Mouse (Mus musculus): ENCODE measurements around the gene Angel2. TPM values are rescaled to one million over a fixed set of nuclear protein-coding genes. Genes with fewer than 3 reads are reported as not detected.

Angel2 gene
- polyA plus RNA-seq, 1 experiment from 2014 or later, result 64.4 TPM

- no peaks in the 10 kb centered on the region for H3K9me3 ChIP-seq (replicated peaks)
- peak; percentile 64; the same call in 1 of the 2 replicates for ATAC-seq (ENCODE audit: low FRiP score)
- H3K4me2 ChIP-seq (replicated peaks), result no peak overlapping the region
- H3K36me3 ChIP-seq, result peaks cover 82% of the 10 kb centered on the region
- H3K27ac ChIP-seq, result no peak overlapping the region
- 56% methylated on average over 6 of the region's 6 CpGs for WGBS
- no peak overlapping the region for H3K9ac ChIP-seq
- H3K4me1 ChIP-seq, result no peaks in the 10 kb centered on the region
- H3K27me3 ChIP-seq, result no peaks in the 10 kb centered on the region
- H3K4me3 ChIP-seq, result no peak overlapping the region
Measured at GRCm38 (mm10) chr1:190944109-190944760, 19.3 kb downstream of the Angel2 start.

GRCm38 (mm10) chr1:190947986-190948385 lies 23.1 kb downstream of the Angel2 start:
- Histone ChIP-seq H3K4me2 (replicated peaks) (no peak overlapping the region), H3K9ac (no peak overlapping the region), H3K27ac (no peak overlapping the region), H3K4me1 (no peaks in the 10 kb centered on the region), H3K4me3 (no peak overlapping the region), H3K27me3 (no peaks in the 10 kb centered on the region), H3K36me3 (peaks cover 74% of the 10 kb centered on the region), H3K9me3 (replicated peaks) (no peaks in the 10 kb centered on the region)
- no peak for ATAC-seq (ENCODE audit: low FRiP score)
- WGBS, result 85% methylated on average over 5 of the region's 5 CpGs

- no peak for ATAC-seq (ENCODE audit: low FRiP score)
- 91% methylated on average over 7 of the region's 7 CpGs for WGBS
- no peak overlapping the region for H3K4me3 ChIP-seq
- no peak overlapping the region for H3K9ac ChIP-seq
- no peaks in the 10 kb centered on the region for H3K27me3 ChIP-seq
- H3K36me3 ChIP-seq, result peaks cover 74% of the 10 kb centered on the region
- no peak overlapping the region for H3K27ac ChIP-seq
- H3K4me1 ChIP-seq, result no peaks in the 10 kb centered on the region
- no peak overlapping the region for H3K4me2 ChIP-seq (replicated peaks)
- H3K9me3 ChIP-seq (replicated peaks), result no peaks in the 10 kb centered on the region
Measured at GRCm38 (mm10) chr1:190948439-190948838, 23.5 kb downstream of the Angel2 start.

GRCm38 (mm10) chr1:190948846-190949245 lies 23.9 kb downstream of the Angel2 start:
- Histone ChIP-seq H3K4me3 (no peak overlapping the region), H3K4me1 (no peaks in the 10 kb centered on the region), H3K27me3 (no peaks in the 10 kb centered on the region), H3K27ac (no peak overlapping the region), H3K9me3 (replicated peaks) (no peaks in the 10 kb centered on the region), H3K4me2 (replicated peaks) (no peak overlapping the region), H3K9ac (no peak overlapping the region), H3K36me3 (peaks cover 74% of the 10 kb centered on the region)
- WGBS, result 90% methylated on average over 17 of the region's 17 CpGs
- ATAC-seq (ENCODE audit: low FRiP score), result no peak

- Histone ChIP-seq H3K27ac (no peak overlapping the region), H3K4me3 (no peak overlapping the region), H3K36me3 (peaks cover 84% of the 10 kb centered on the region), H3K9ac (no peak overlapping the region), H3K4me1 (no peaks in the 10 kb centered on the region), H3K4me2 (replicated peaks) (no peak overlapping the region), H3K9me3 (replicated peaks) (no peaks in the 10 kb centered on the region), H3K27me3 (no peaks in the 10 kb centered on the region)
- ATAC-seq (ENCODE audit: low FRiP score), result no peak
- 86% methylated on average over 5 of the region's 5 CpGs for WGBS
Measured at GRCm38 (mm10) chr1:190951014-190951413, 26.1 kb downstream of the Angel2 start.

GRCm38 (mm10) chr1:190953009-190953408 lies 28.1 kb downstream of the Angel2 start:
- Histone ChIP-seq H3K9ac (no peak overlapping the region), H3K4me3 (no peak overlapping the region), H3K4me1 (no peaks in the 10 kb centered on the region), H3K27me3 (no peaks in the 10 kb centered on the region), H3K4me2 (replicated peaks) (no peak overlapping the region), H3K36me3 (peaks cover 86% of the 10 kb centered on the region), H3K27ac (no peak overlapping the region), H3K9me3 (replicated peaks) (no peaks in the 10 kb centered on the region)
- no peak for ATAC-seq (ENCODE audit: low FRiP score)
- WGBS, result 71% methylated on average over 3 of the region's 3 CpGs

GRCm38 (mm10) chr1:190958821-190959220 lies 33.9 kb downstream of the Angel2 start:
- Histone ChIP-seq H3K4me1 (no peaks in the 10 kb centered on the region), H3K9ac (no peak overlapping the region), H3K4me2 (replicated peaks) (no peak overlapping the region), H3K4me3 (no peak overlapping the region), H3K27me3 (no peaks in the 10 kb centered on the region), H3K36me3 (peaks cover 91% of the 10 kb centered on the region), H3K9me3 (replicated peaks) (no peaks in the 10 kb centered on the region), H3K27ac (no peak overlapping the region)
- no peak for ATAC-seq (ENCODE audit: low FRiP score)
- 88% methylated on average over 5 of the region's 5 CpGs for WGBS

GRCm38 (mm10) chr1:190962760-190963159 lies 37.8 kb downstream of the Angel2 start:
- WGBS, result 91% methylated on average over 3 of the region's 3 CpGs
- ATAC-seq (ENCODE audit: low FRiP score), result no peak
- no peaks in the 10 kb centered on the region for H3K4me1 ChIP-seq
- H3K36me3 ChIP-seq, result peaks cover 91% of the 10 kb centered on the region
- H3K4me2 ChIP-seq (replicated peaks), result no peak overlapping the region
- H3K4me3 ChIP-seq, result no peak overlapping the region
- H3K27me3 ChIP-seq, result no peaks in the 10 kb centered on the region
- H3K9me3 ChIP-seq (replicated peaks), result no peaks in the 10 kb centered on the region
- H3K27ac ChIP-seq, result no peak overlapping the region
- H3K9ac ChIP-seq, result no peak overlapping the region

GRCm38 (mm10) chr1:190964992-190965780 lies 40.3 kb downstream of the Angel2 start:
- H3K4me2 ChIP-seq (replicated peaks), result no peak overlapping the region
- H3K36me3 ChIP-seq, result peaks cover 88% of the 10 kb centered on the region
- no peaks in the 10 kb centered on the region for H3K9me3 ChIP-seq (replicated peaks)
- H3K4me1 ChIP-seq, result no peaks in the 10 kb centered on the region
- no peak overlapping the region for H3K27ac ChIP-seq
- ATAC-seq (ENCODE audit: low FRiP score), result no peak
- no peaks in the 10 kb centered on the region for H3K27me3 ChIP-seq
- H3K4me3 ChIP-seq, result no peak overlapping the region
- H3K9ac ChIP-seq, result no peak overlapping the region
- WGBS, result 86% methylated on average over 15 of the region's 15 CpGs

- H3K9me3 ChIP-seq (replicated peaks), result no peaks in the 10 kb centered on the region
- H3K27ac ChIP-seq, result no peak overlapping the region
- no peaks in the 10 kb centered on the region for H3K27me3 ChIP-seq
- WGBS, result 92% methylated on average over 7 of the region's 7 CpGs
- H3K9ac ChIP-seq, result no peak overlapping the region
- H3K4me1 ChIP-seq, result 0 out of 2 replicates have a peak, but pooled peaks cover 2% of the 10 kb centered on the region
- H3K4me3 ChIP-seq, result no peak overlapping the region
- H3K4me2 ChIP-seq (replicated peaks), result no peak overlapping the region
- H3K36me3 ChIP-seq, result peaks cover 88% of the 10 kb centered on the region
- no peak for ATAC-seq (ENCODE audit: low FRiP score)
Measured at GRCm38 (mm10) chr1:190968010-190968409, 43.1 kb downstream of the Angel2 start.

- H3K4me2 ChIP-seq (replicated peaks), result no peak overlapping the region
- peaks cover 77% of the 10 kb centered on the region for H3K36me3 ChIP-seq
- peaks cover 20% of the 10 kb centered on the region for H3K4me1 ChIP-seq
- H3K4me3 ChIP-seq, result no peak overlapping the region
- H3K9me3 ChIP-seq (replicated peaks), result no peaks in the 10 kb centered on the region
- no peak overlapping the region for H3K9ac ChIP-seq
- H3K27me3 ChIP-seq, result no peaks in the 10 kb centered on the region
- H3K27ac ChIP-seq, result no peak overlapping the region
- no peak for ATAC-seq (ENCODE audit: low FRiP score)
- 88% methylated on average over 14 of the region's 14 CpGs for WGBS
Measured at GRCm38 (mm10) chr1:190971708-190972610, 47.0 kb downstream of the Angel2 start.

- H3K9ac ChIP-seq, result no peak overlapping the region
Measured at GRCm38 (mm10) chr1:190972612-190973192, 47.8 kb downstream of the Angel2 start.

More at GRCm38 (mm10) chr1:190972612-190973192, 47.8 kb downstream of the Angel2 start:
- no peak for ATAC-seq (ENCODE audit: low FRiP score)
- H3K4me1 ChIP-seq, result peaks cover 28% of the 10 kb centered on the region
- H3K4me2 ChIP-seq (replicated peaks), result no peak overlapping the region
- peaks cover 69% of the 10 kb centered on the region for H3K36me3 ChIP-seq
- H3K9me3 ChIP-seq (replicated peaks), result no peaks in the 10 kb centered on the region
- H3K4me3 ChIP-seq, result no peak overlapping the region
- H3K27ac ChIP-seq, result no peak overlapping the region
- 69% methylated on average over 7 of the region's 7 CpGs for WGBS
- no peaks in the 10 kb centered on the region for H3K27me3 ChIP-seq
